ENCODE assay signal across 14 mouse cellular contexts in genomic region chr9:110779242-110779913, GRCm38 (mm10). TPM values are rescaled to one million over a fixed set of nuclear protein-coding genes. Genes with fewer than 3 reads are reported as not detected.
A peak's percentile ranks its signal among the peaks of the same experiment; 100 is the strongest.
DNase-seq lines count a peak whose midpoint lies in the region; ATAC-seq lines count a peak whose summit lies in the region.
"Had no signal": no experiment of that assay in that cellular context is flagged by ENCODE, and none has a peak within 500 bp of the region (broad histone marks: within the 10 kb centered on the region; RNA-seq: fewer than 3 reads in every experiment).

No protein-coding gene starts in this region.

- H3K4me2 ChIP-seq in kidney, embryonic 14.5 days (replicated peaks; ENCODE audit: low read depth, low read length) = no peak overlapping the region
- H3K4me2 ChIP-seq in forebrain, embryonic 11.5 days (ENCODE audit: low read depth, low read length, severe bottlenecking) = no peak overlapping the region

- H3K9ac ChIP-seq in kidney, embryonic 14.5 days (ENCODE audit: low read depth, low read length) = no peak overlapping the region
- H3K9ac ChIP-seq in forebrain, embryonic 11.5 days (ENCODE audit: low read length) = no peak overlapping the region

- H3K27ac ChIP-seq in kidney, embryonic 14.5 days (ENCODE audit: low read depth, low read length) = no peak overlapping the region
- H3K27ac ChIP-seq in forebrain, embryonic 11.5 days (ENCODE audit: low read depth, low read length) = no peak overlapping the region

- no peaks in the 10 kb centered on the region for H3K27me3 ChIP-seq in kidney, embryonic 14.5 days (ENCODE audit: control insufficient read depth, insufficient read depth, low read length)
- H3K27me3 ChIP-seq in forebrain, embryonic 11.5 days (ENCODE audit: control insufficient read depth, insufficient read depth, low read length) = peaks cover 2% of the 10 kb centered on the region; the same call in 1 of the 2 replicates

- H3K9me3 ChIP-seq in kidney, embryonic 14.5 days (ENCODE audit: control insufficient read depth, low read length) = no peaks in the 10 kb centered on the region
- no peaks in the 10 kb centered on the region for H3K9me3 ChIP-seq in forebrain, embryonic 11.5 days (ENCODE audit: control insufficient read depth, low read length)

- H3K4me3 ChIP-seq in kidney, embryonic 14.5 days (ENCODE audit: low read length) = no peak overlapping the region
- no peak overlapping the region for H3K4me3 ChIP-seq in forebrain, embryonic 11.5 days (ENCODE audit: low read depth, low read length)
- H3K4me3 ChIP-seq: erythroblast, embryonic 14.5 days had no signal

- H3K36me3 ChIP-seq in kidney, embryonic 14.5 days (ENCODE audit: control insufficient read depth, insufficient read depth, low read length) = no peaks in the 10 kb centered on the region
- H3K36me3 ChIP-seq in forebrain, embryonic 11.5 days (ENCODE audit: control insufficient read depth, insufficient read depth, low read length) = no peaks in the 10 kb centered on the region

- no peak for ATAC-seq in kidney, embryonic 14.5 days (ENCODE audit: low FRiP score, low TSS enrichment)
- ATAC-seq in forebrain, embryonic 11.5 days (replicated peaks; ENCODE audit: low FRiP score) = no peak

- WGBS in kidney, embryonic 14.5 days = 51% methylated on average over 5 of the region's 5 CpGs
- 57% methylated on average over 5 of the region's 5 CpGs for WGBS in forebrain, embryonic 11.5 days

- H3K4me1 ChIP-seq in kidney, embryonic 14.5 days (ENCODE audit: control insufficient read depth, insufficient read depth, low read length) = peaks cover 7% of the 10 kb centered on the region; the same call in 1 of the 2 replicates
- H3K4me1 ChIP-seq in forebrain, embryonic 11.5 days (replicated peaks; ENCODE audit: control insufficient read depth, insufficient read depth, low read length) = 0 out of 2 replicates have a peak, but pooled peaks cover 3% of the 10 kb centered on the region

- peak; percentile 31 for DNase-seq in adrenal gland, postnatal 14 days
- no peak for DNase-seq in adrenal gland, adult 18-20 months (ENCODE audit: low spot score in 2 of 2)
- DNase-seq in kidney, postnatal 4 days = peak; percentile 64 to 74
- DNase-seq in 416B (ENCODE audit: low read depth) = peak; percentile 34
- DNase-seq in embryo, embryonic 10 days (ENCODE audit: low spot score) = peak; percentile 65
- no peak for DNase-seq in forebrain, embryonic 11.5 days (ENCODE audit: low spot score)
- no peak for DNase-seq in right cerebral cortex, postnatal 14 days
- DNase-seq: lung, postnatal 4 days had no signal

RNA-seq across cellular contexts. Expression of gene Prss42, which starts 18.6 kb away (rescaled TPM):
- not detected in 2 replicates for total RNA-seq in adrenal gland, postnatal 14 days (2021)
- not detected for total RNA-seq in adrenal gland, adult 18-20 months (2021)
- not detected in 2 replicates for polyA plus RNA-seq in kidney, embryonic 14.5 days (2014; fragmentation: Nextera tagmentation; extraction: Ambion mirVana)
- polyA plus RNA-seq in forebrain, embryonic 11.5 days (2014; fragmentation: Nextera tagmentation; extraction: Ambion mirVana) = not detected in 2 replicates
- total RNA-seq: layer of hippocampus, adult 8-10 months had no signal
- polyA plus RNA-seq: C2C12; erythroblast, embryonic 14.5 days; heart, embryonic 14.5 days; neural tube, embryonic 14.5 days had no signal

RNA-seq across cellular contexts. Expression of gene Pth1r, which starts 32.4 kb away (rescaled TPM):
- 6.9 and 9.0 TPM in 2 replicates for total RNA-seq in adrenal gland, postnatal 14 days (2021)
- total RNA-seq in adrenal gland, adult 18-20 months (2021) = 10 to 100 TPM; 11.3 to 34.2 TPM
- 27.3 and 40.9 TPM in 2 replicates for polyA plus RNA-seq in kidney, embryonic 14.5 days (2014; fragmentation: Nextera tagmentation; extraction: Ambion mirVana)
- polyA plus RNA-seq in forebrain, embryonic 11.5 days (2014; fragmentation: Nextera tagmentation; extraction: Ambion mirVana) = 19.5 and 21.3 TPM in 2 replicates
- polyA plus RNA-seq: erythroblast, embryonic 14.5 days had no signal

RNA-seq across cellular contexts. Expression of gene Prss44, which starts 34.4 kb away (rescaled TPM):
- total RNA-seq in adrenal gland, postnatal 14 days (2021) = not detected in 2 replicates
- total RNA-seq in adrenal gland, adult 18-20 months (2021) = not detected
- polyA plus RNA-seq in kidney, embryonic 14.5 days (2014; fragmentation: Nextera tagmentation; extraction: Ambion mirVana) = not detected in 2 replicates
- polyA plus RNA-seq in forebrain, embryonic 11.5 days (2014; fragmentation: Nextera tagmentation; extraction: Ambion mirVana) = not detected in 2 replicates
- total RNA-seq: layer of hippocampus, adult 8-10 months had no signal
- polyA plus RNA-seq: C2C12; heart, embryonic 14.5 days; neural tube, embryonic 14.5 days had no signal

RNA-seq across cellular contexts. Expression of gene Myl3, which starts 37.7 kb away (rescaled TPM):
- total RNA-seq in adrenal gland, postnatal 14 days (2021) = 0.37 TPM in 1 of 2 replicates, not detected in the other
- 1 to 10 TPM in 1 of 2 experiments, under 1 TPM in 1; 0.93 to 4.1 TPM for total RNA-seq in adrenal gland, adult 18-20 months (2021)
- 0.96 and 1.4 TPM in 2 replicates for polyA plus RNA-seq in kidney, embryonic 14.5 days (2014; fragmentation: Nextera tagmentation; extraction: Ambion mirVana)
- 0.92 TPM in 1 of 2 replicates, not detected in the other for polyA plus RNA-seq in forebrain, embryonic 11.5 days (2014; fragmentation: Nextera tagmentation; extraction: Ambion mirVana)
- polyA plus RNA-seq: C2C12; erythroblast, embryonic 14.5 days had no signal

RNA-seq across cellular contexts. Expression of gene Prss43, which starts 47.1 kb away (rescaled TPM):
- total RNA-seq in adrenal gland, postnatal 14 days (2021) = not detected in 2 replicates
- not detected for total RNA-seq in adrenal gland, adult 18-20 months (2021)
- not detected in 2 replicates for polyA plus RNA-seq in kidney, embryonic 14.5 days (2014; fragmentation: Nextera tagmentation; extraction: Ambion mirVana)
- not detected in 2 replicates for polyA plus RNA-seq in forebrain, embryonic 11.5 days (2014; fragmentation: Nextera tagmentation; extraction: Ambion mirVana)
- polyA plus RNA-seq: C2C12; erythroblast, embryonic 14.5 days; heart, embryonic 14.5 days; neural tube, embryonic 14.5 days had no signal

Comparison
In these comparisons a context has a peak if more than half of its experiments do, and no peak if none do; other contexts are left out.
1. DNase-seq: peak in adrenal gland, postnatal 14 days (single experiment), kidney, postnatal 4 days (2 of 2), 416B (single experiment) and embryo, embryonic 10 days (single experiment); none in adrenal gland, adult 18-20 months (0 of 2), forebrain, embryonic 11.5 days (single experiment) and right cerebral cortex, postnatal 14 days (single experiment).